Mouse (Mus musculus) spleen, adult 2 months (tissue): ENCODE measurements around the gene Lgi4. TPM values are rescaled to one million over a fixed set of nuclear protein-coding genes. Genes with fewer than 3 reads are reported as not detected.

ENCODE experiments used
- DNase-seq, 2 experiments: peaks; one replicate each; pipeline versions ENCODE4 v3.0.0 to v3.0.0-alpha.2; 2012 to 2021; ENCODE audit warnings: low spot score in 2 of 2, low read depth in 1 of 2
- H3K27ac ChIP-seq: fragments of 200-500 bp; 2 replicates; pipeline ENCODE4 v1.5.1; 2012; ENCODE audit warnings: low read length, inconsistent platforms; ENCODE audit not compliant: insufficient read depth
- H3K27me3 ChIP-seq: fragments of 200-500 bp; 2 replicates; pipeline ENCODE4 v1.6.1; 2012; ENCODE audit warnings: mild to moderate bottlenecking, moderate library complexity, low read length, inconsistent platforms; ENCODE audit not compliant: control insufficient read depth, insufficient read depth
- H3K36me3 ChIP-seq: fragments of 200-500 bp; 2 replicates; pipeline ENCODE4 v1.6.1; 2012; ENCODE audit warnings: mild to moderate bottlenecking, low read length, inconsistent platforms; ENCODE audit not compliant: control insufficient read depth, insufficient read depth
- H3K4me1 ChIP-seq: fragments of 200-500 bp; 2 replicates; pipeline ENCODE4 v1.6.1; 2011; ENCODE audit warnings: inconsistent platforms; ENCODE audit not compliant: control insufficient read depth, insufficient read depth, insufficient read length
- H3K4me3 ChIP-seq: fragments of 200-500 bp; 2 replicates; pipeline ENCODE4 v1.5.1; 2011; ENCODE audit warnings: mild to moderate bottlenecking, inconsistent platforms; ENCODE audit not compliant: insufficient read depth, insufficient read length; ENCODE audit errors: extremely low read depth
- CTCF ChIP-seq: fragments of 200-500 bp; IDR thresholded peaks from 2 replicates; pipeline ENCODE4 v1.5.1; 2011; ENCODE audit warnings: mild to moderate bottlenecking, inconsistent platforms; ENCODE audit not compliant: insufficient read depth, insufficient read length, insufficient replicate concordance; ENCODE audit errors: extremely low read depth
- POLR2A ChIP-seq: fragments of 200-500 bp; IDR thresholded peaks from 2 replicates; pipeline ENCODE4 v1.6.1; 2011; ENCODE audit warnings: low read depth, low read length, inconsistent platforms
- WGBS: fragments of 180-500 bp; shearing (Covaris S2); methylation state at CpG from one replicate; pipeline ENCODE4 v1.1.7; 2018; 5-methylcytosine and 5-hydroxymethylcytosine counted together
- polyA plus RNA-seq: library from polyadenylated mRNA; depleted of rRNA; stranded (reverse); fragments of >200 nt; gene quantifications from 2 replicates; pipeline ENCODE4 v1.2.3, GENCODE M21; 2012

Gene Lgi4
- polyA plus RNA-seq, 1 experiment = 0.92 TPM

GRCm38 (mm10) chr7:31059919-31060620 lies 928 bp downstream of the Lgi4 start:
- no peak overlapping the region for H3K27ac ChIP-seq
- H3K4me1 ChIP-seq = peaks cover 2% of the 10 kb centered on the region; the same call in 1 of the 2 replicates
- H3K27me3 ChIP-seq = no peaks in the 10 kb centered on the region
- H3K36me3 ChIP-seq = no peaks in the 10 kb centered on the region
- WGBS = 92% methylated on average over 11 of the region's 11 CpGs
- DNase-seq = no peak
- TF ChIP-seq CTCF (no peak), POLR2A (no peak)
- H3K4me3 ChIP-seq = no peak overlapping the region

DNA sequence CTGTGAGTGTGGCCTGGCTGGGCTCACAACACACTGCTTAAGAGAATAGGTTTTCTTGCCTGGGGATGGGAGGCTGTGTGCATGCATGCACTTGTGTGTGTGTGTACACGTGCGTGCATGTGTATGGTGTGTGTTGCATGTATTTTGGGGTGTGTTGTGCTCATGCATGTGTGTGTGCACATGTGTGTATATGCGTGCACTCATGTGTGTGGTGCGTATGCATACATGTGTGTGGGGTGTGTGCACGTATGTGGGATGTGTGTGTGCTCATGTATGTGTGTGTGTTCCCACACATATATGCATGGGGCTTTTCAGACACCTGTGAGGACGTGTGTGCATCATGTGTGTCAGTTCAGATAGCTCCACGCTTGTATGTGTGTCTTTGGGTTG lies 1.5 kb downstream of the Lgi4 start:
- H3K4me1 ChIP-seq = peaks cover 2% of the 10 kb centered on the region; the same call in 1 of the 2 replicates
- no peaks in the 10 kb centered on the region for H3K27me3 ChIP-seq
- no peak for DNase-seq
- H3K4me3 ChIP-seq = no peak overlapping the region
- WGBS = 90% methylated on average over 7 of the region's 7 CpGs
- no peaks in the 10 kb centered on the region for H3K36me3 ChIP-seq
- H3K27ac ChIP-seq = no peak overlapping the region
- TF ChIP-seq POLR2A (no peak), CTCF (no peak)

DNA sequence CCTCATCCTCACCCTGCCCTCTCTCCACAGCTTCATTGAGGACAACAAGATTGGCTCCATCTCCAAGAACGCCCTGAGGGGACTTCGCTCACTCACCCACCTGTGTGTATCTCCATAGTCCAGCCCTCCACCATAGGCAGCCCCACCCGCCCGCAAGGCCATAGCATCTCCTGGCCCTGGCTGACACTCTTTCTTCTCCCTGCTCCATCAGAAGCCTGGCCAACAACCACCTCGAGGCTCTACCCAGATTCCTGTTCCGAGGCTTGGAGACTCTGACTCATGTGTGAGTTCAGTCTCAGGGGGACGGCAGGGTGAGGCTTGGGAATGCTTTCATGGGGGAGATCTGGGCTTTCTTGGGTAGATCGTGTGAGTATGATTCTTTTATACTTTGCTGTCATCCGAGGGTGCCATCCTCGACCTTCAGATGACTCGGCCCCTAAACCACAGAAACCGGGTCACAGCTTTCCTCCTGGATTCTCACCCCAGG lies 4.0 kb downstream of the Lgi4 start:
- H3K4me3 ChIP-seq = no peak overlapping the region
- no peak overlapping the region for H3K27ac ChIP-seq
- TF ChIP-seq CTCF = no peak
- no peak for TF ChIP-seq POLR2A
- H3K27me3 ChIP-seq = no peaks in the 10 kb centered on the region
- H3K4me1 ChIP-seq = peaks cover 2% of the 10 kb centered on the region; the same call in 1 of the 2 replicates
- no peaks in the 10 kb centered on the region for H3K36me3 ChIP-seq
- no peak for DNase-seq
- WGBS = 86% methylated on average over 12 of the region's 12 CpGs

GRCm38 (mm10) chr7:31067836-31068235 lies 8.7 kb downstream of the Lgi4 start:
- Histone ChIP-seq H3K27ac (no peak overlapping the region), H3K27me3 (no peaks in the 10 kb centered on the region), H3K36me3 (no peaks in the 10 kb centered on the region), H3K4me1 (no peaks in the 10 kb centered on the region), H3K4me3 (no peak overlapping the region)
- TF ChIP-seq POLR2A (no peak), CTCF (no peak)
- no peak for DNase-seq
- WGBS = 79% methylated on average over 5 of the region's 5 CpGs

DNA sequence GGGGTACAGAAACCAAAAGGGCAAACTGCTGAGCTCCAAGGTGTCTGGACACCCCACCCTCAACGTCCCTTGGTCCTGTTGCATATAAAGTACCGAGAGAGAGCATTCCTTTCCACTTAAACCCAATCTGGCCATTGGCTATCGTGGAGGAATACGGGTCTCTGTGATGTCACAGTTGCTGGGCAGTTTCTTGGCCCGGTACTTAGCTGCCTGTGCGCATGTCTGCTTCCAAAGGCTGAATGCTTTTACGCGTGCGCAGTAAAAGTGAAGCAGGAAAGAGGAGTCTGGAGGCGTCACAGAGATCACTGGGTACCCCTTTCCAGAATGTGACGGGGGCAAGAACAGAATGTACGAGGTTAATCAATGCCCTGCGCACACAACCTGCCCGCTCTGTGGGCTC lies 10.3 kb downstream of the Lgi4 start:
- Histone ChIP-seq H3K4me1 (no peaks in the 10 kb centered on the region), H3K4me3 (no peak overlapping the region), H3K27ac (no peak overlapping the region), H3K27me3 (no peaks in the 10 kb centered on the region), H3K36me3 (no peaks in the 10 kb centered on the region)
- no peak for DNase-seq
- TF ChIP-seq POLR2A = no peak
- WGBS = 87% methylated on average over 14 of the region's 14 CpGs

GRCm38 (mm10) chr7:31070324-31070723 lies 11.2 kb downstream of the Lgi4 start:
- Histone ChIP-seq H3K36me3 (no peaks in the 10 kb centered on the region), H3K27ac (no peak overlapping the region), H3K27me3 (no peaks in the 10 kb centered on the region), H3K4me3 (no peak overlapping the region), H3K4me1 (no peaks in the 10 kb centered on the region)
- no peak for DNase-seq
- WGBS = 89% methylated on average over 6 of the region's 6 CpGs
- no peak for TF ChIP-seq CTCF
- TF ChIP-seq POLR2A = no peak

GRCm38 (mm10) chr7:31072326-31072725 lies 13.2 kb downstream of the Lgi4 start:
- Histone ChIP-seq H3K27me3 (no peaks in the 10 kb centered on the region), H3K4me3 (no peak overlapping the region), H3K36me3 (no peaks in the 10 kb centered on the region), H3K27ac (no peak overlapping the region), H3K4me1 (no peaks in the 10 kb centered on the region)
- DNase-seq = no peak
- 90% methylated on average over 9 of the region's 9 CpGs for WGBS
- no peak for TF ChIP-seq CTCF
- TF ChIP-seq POLR2A = no peak
